Mouse (Mus musculus) megakaryocyte progenitor cell, adult 5-6 weeks (primary cell): ENCODE measurements around the gene Zfp936. TPM values are rescaled to one million over a fixed set of nuclear protein-coding genes. Genes with fewer than 3 reads are reported as not detected.
"Not testable (repeated sequence)": the region's sequence is repeated elsewhere in the genome, so short reads cannot be mapped to it uniquely, and the experiment has no call there.

ENCODE experiments used
- ATAC-seq: replicated peaks from 2 replicates; pipeline ENCODE4 v1.8.0; 2016; ENCODE audit warnings: mild to moderate bottlenecking, moderate TSS enrichment, inconsistent platforms; ENCODE audit not compliant: poor library complexity
- total RNA-seq, 2 experiments: library from RNA; stranded (forward) in 1 of 2; stranded (reverse) in 1 of 2; fragments of 157-497, 149-512 nt in 1 of 2; fragments of 200-1000 nt in 1 of 2; gene quantifications; 2 replicates each; pipeline versions ENCODE4 v1.2.3 to v1.2.4; 2015 to 2017

Zfp936 gene
- not detected in 2 replicates for total RNA-seq (2015)
- not detected in 2 replicates for total RNA-seq (2017)

DNA sequence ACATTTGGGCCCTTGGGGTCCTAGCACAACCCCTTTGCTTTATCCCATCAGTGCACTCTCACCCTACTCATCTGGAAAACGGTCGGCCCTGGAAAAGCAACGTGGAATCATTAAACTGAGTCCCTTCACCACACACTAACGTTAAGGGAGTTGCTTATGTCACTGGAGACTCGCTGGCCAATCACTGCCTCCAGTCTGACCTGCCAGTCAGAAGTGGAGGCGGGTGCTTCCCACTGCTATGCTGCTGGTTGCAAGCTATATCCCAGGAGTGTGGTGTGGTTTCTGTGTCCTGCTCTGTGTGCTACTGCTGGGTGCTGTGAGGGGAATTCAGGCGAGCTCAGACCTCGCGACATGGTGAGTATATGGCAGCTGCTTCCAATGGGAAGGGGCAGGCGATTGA lies at the start of gene Zfp936:
Gene Zfp936 (plus strand): TSS at position 301 of the 400 bp plus-strand sequence.
- ATAC-seq: not testable (repeated sequence)

- ATAC-seq: no peak
Observed at GRCm38 (mm10) chr7:43077831-43078230, 36.2 kb upstream of the Zfp936 start.

DNA sequence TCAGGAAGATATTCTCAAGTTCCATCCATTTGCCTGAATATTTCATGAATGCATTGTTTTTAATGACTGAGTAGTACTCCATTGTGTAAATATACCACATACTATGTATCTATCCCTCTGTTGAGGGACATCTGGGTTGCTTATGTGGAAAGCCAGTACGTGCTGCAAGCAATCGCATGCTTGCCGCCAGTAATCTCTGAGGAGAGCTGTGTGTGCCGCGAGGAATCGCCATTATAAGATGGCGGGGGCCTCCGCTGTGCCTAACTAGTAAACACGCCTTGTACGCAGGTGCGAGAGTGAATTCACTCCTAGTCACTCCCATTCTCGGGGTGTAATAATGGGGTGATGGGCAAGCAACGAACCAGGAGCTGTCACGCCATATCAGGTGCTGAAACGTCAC lies 14.7 kb downstream of the Zfp936 start:
- ATAC-seq: not testable (repeated sequence)

DNA sequence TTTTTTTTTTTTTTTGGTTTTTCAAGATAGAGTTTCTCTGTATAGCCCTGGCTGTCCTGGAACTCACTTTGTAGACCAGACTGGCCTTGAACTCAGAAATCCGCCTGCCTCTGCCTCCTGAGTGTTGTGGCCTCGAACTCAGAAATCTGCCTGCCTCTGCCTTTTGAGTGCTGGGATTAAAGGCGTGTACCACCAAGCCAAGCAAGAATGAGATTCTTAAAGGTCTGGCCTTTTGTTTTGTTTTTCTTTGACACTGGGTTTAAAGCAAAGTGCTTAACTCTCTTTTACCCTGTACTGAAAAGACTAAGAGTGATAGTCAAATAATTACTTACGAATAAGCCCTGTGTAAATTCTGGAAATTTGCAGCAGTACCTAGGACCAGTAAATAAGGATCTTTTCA lies 50.1 kb downstream of the Zfp936 start:
- ATAC-seq: not testable (repeated sequence)

DNA sequence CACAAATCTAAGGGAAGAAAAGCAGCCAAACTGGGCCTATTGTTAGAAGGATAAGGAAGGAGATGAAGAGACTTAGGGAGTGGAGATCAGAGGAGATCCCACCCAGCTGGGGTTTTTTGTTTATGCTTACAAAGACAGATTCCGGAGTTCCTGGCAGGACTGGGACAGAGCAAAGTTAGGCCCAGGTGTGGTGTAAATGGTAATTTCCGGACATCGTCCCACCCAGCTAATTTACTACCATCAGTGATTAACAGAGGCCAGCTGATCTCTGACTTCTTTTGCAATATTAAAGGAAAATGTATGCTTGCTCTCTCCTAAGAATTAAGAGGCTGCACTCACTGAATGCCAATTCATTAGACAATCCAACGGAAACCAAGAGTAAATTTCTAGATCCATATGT lies 53.1 kb downstream of the Zfp936 start:
- not testable (repeated sequence) for ATAC-seq

DNA sequence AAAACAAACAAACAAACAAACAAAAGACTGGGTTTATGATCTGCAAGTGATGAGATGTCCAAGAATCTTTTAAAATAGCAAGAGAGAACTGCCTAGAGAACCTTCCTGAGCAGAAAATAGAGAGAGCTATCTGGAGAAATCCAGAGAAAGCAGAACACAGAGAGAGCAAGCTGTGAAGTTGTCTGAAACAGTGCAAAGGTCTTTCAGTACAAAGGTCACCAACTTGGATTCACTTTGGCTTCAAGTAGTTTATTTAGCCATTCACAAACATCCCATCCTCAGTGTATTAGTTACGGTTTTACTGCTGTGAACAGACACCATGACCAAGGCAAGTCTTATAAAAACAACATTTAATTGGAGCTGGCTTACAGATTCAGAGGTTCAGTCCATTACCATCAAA lies 53.8 kb downstream of the Zfp936 start:
- not testable (repeated sequence) for ATAC-seq

- ATAC-seq: not testable (repeated sequence)
Observed at GRCm38 (mm10) chr7:43168212-43168611, 54.2 kb downstream of the Zfp936 start.

- no peak for ATAC-seq
Observed at GRCm38 (mm10) chr7:43177003-43177702, 63.1 kb downstream of the Zfp936 start.

GRCm38 (mm10) chr7:43213781-43214180 lies 99.8 kb downstream of the Zfp936 start:
- ATAC-seq: not testable (repeated sequence)

Other genes with a start within 250 kb of the Zfp936 start
- not detected in 2 replicates for gene Gm2381, start 247.0 kb upstream of the Zfp936 start, total RNA-seq (2015)
- not detected in 2 replicates for gene Gm2381, start 247.0 kb upstream of the Zfp936 start, total RNA-seq (2017)
- not detected in 2 replicates for gene Vmn2r63, start 180.4 kb upstream of the Zfp936 start, total RNA-seq (2015)
- gene Vmn2r63, start 180.4 kb upstream of the Zfp936 start, total RNA-seq (2017): not detected in 2 replicates
- not detected in 2 replicates for gene Gm9268, start 95.5 kb upstream of the Zfp936 start, total RNA-seq (2015)
- gene Gm9268, start 95.5 kb upstream of the Zfp936 start, total RNA-seq (2017): not detected in 2 replicates
- gene Zfp715, start 199.1 kb downstream of the Zfp936 start, total RNA-seq (2015): 26.5 and 26.8 TPM in 2 replicates
- 19.4 and 19.7 TPM in 2 replicates for gene Zfp715, start 199.1 kb downstream of the Zfp936 start, total RNA-seq (2017)
- 24.3 and 26.3 TPM in 2 replicates for gene Siglecf, start 237.1 kb downstream of the Zfp936 start, total RNA-seq (2015)
- gene Siglecf, start 237.1 kb downstream of the Zfp936 start, total RNA-seq (2017): 24.8 and 24.9 TPM in 2 replicates